1 mouse cellular context compared by ENCODE assay signal in genomic region chr8:13593340-13593739, GRCm38 (mm10).
A peak's percentile ranks its signal among the peaks of the same experiment; 100 is the strongest.
TF ChIP-seq lines count a peak whose summit lies in the region.

No protein-coding gene starts in this region.

TF ChIP-seq in CH12.LX, 34 proteins besides CTCF, POLR2A, EP300 and RAD21 (continued from another document):
- no peak for TF ChIP-seq PAX5 (IDR thresholded peaks at IDR 0.05; ENCODE audit: low read length)
- peak; percentile 83 for TF ChIP-seq JUND (conservative IDR thresholded peaks at IDR 0.05; ENCODE audit: low read depth, low read length)
- TF ChIP-seq MAFK (IDR thresholded peaks at IDR 0.05; ENCODE audit: insufficient replicate concordance, low read length) = peak; percentile 91
- TF ChIP-seq ZMIZ1 (IDR thresholded peaks at IDR 0.05; ENCODE audit: low read depth, low read length) = no peak
- TF ChIP-seq KAT2A (IDR thresholded peaks at IDR 0.05; ENCODE audit: insufficient replicate concordance, low read length) = no peak
- TF ChIP-seq SIN3A (IDR thresholded peaks at IDR 0.05; ENCODE audit: low read length) = peak; percentile 85
- TF ChIP-seq USF2 (conservative IDR thresholded peaks at IDR 0.05; ENCODE audit: low read depth, low read length) = no peak
- peak; percentile 94 for TF ChIP-seq JUN (IDR thresholded peaks at IDR 0.05; ENCODE audit: insufficient read depth, low read depth, low read length)
- 0 out of 2 replicates have a peak, but pooled peaks have one; percentile 54 for TF ChIP-seq MYC (IDR thresholded peaks at IDR 0.05; ENCODE audit: low read depth, low read length)
- no peak for TF ChIP-seq USF1 (IDR thresholded peaks at IDR 0.05; ENCODE audit: low read depth, low read length)
- no peak for TF ChIP-seq ZC3H11A (IDR thresholded peaks at IDR 0.05; ENCODE audit: low read depth, low read length)
- no peak; the same call in 1 of the 2 replicates for TF ChIP-seq ELF1 (IDR thresholded peaks at IDR 0.05; ENCODE audit: low read depth, low read length)
- TF ChIP-seq ZKSCAN1 (IDR thresholded peaks at IDR 0.05; ENCODE audit: borderline replicate concordance, low read depth, low read length) = no peak
- peak; percentile 85 for TF ChIP-seq ETS1 (conservative IDR thresholded peaks at IDR 0.05; ENCODE audit: low read depth, low read length)
